Mouse (Mus musculus): ENCODE results near the gene Dlg2.

Gene Dlg2

DNA sequence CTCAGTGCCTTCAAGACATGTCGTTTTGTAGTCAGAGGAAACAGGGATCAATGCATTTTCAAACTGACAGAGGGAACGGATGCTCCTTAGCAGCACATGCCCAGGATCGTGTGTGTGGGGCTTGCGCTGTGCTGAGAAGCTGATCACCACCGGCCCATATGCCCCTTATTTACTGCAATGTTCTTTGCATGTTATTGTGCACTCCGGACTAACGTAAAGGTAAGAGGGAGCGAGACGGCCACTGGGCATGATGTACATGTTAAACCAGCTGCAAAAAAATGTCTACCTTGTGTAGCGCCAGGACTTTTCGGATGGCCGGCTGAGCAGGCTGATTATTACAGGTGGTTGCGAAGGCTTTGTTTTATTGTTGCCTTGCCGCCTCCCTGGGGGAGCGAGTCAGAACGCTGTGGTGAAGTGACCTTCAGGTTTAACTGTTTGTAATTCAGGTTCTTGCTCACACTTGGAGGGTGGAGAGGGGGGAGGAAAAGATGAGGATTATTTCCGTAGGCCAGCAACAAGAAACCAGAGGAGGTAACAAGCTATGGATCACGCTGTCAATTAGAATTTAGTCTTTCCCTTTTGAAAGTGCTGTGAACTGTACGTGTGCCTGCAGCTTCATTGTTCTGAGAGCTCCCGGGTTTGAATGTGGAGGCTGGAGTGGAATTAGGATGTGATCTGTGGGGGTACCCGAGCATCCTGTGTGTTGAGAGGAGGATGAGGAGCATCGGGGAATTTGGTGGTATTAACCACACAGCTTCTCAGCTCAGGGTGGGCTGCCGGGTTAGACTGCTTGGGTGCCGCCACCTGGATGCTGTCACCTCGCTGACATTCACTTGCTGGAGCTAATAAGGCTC lies 614.6 kb downstream of the Dlg2 start:
- DNase-seq, result no peak

DNA sequence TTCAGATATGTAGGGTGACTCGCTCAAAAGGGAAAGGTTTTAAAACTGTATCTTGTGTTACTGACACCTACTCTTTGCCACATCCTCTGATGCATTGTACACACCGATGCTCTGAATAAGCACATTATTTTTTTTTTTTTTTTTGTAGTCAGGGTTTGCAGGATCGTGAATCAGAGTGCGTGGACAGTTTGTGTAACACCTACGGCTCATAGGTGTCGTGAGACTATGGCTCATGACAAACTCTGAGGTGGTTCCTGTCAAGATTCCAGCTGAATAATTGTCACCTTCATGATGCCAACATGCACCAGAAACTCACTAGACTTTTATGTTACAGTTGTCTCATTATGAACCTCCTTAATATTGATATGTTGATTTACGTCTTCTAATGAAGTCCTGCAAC lies 620.0 kb downstream of the Dlg2 start:
- no peak for DNase-seq

DNA sequence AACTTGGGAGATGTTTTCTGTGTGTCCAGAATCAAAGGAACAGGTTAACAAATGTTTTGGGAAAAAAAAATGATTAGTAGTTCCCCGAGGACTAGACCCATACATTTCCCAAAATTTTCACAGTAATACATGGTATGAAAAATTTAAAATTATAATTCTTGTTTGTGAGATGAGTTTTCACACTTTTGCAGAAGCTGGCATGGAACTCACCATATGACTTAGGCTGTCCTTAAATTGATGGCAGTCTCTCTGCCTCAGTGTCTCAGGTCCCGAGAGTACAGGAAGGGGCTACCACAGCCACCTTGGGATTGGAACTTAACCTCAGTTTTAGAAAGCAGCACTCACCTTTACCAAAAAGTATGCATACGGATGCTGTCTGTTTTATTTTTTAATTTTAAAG lies 622.0 kb downstream of the Dlg2 start:
- no peak for DNase-seq

DNA sequence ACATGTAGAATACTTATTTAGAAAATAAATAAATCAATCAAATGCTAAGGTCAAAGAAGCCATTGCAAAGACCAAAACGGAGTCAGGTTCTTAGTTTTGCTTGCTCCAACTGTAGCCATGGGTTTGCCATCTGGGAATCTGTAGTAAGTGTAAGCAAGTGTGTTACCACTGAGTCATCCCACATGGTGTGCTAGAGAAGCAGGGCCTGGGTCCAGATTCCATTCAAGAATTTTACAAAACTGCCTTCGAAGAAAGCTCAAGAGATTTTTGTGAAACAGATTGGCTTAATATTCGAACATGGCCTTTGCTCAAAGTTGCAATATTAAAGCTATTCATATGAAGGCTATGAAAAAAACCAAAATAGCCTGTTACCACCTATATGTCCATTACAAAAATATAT lies 633.1 kb downstream of the Dlg2 start:
- DNase-seq, result no peak

DNA sequence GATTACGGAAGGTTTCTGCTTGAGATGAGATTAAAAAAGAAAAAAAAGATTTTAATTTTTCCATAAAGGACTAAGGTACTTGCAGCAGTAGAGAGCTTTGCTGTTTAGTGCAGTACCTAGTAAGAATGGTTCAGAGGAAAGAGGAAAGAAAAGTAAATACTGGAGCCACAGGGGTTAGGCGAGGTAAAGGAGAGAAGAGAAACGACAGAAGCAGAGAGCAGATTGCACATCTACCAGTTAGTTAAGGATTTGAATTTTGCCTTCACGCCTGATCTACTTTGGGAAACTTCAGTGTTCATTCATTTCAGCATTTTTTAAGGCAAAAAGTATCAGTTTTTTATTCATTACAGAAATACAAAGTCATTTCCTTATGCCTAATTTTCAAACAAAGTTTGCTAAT lies 655.7 kb downstream of the Dlg2 start:
- no peak for DNase-seq

DNA sequence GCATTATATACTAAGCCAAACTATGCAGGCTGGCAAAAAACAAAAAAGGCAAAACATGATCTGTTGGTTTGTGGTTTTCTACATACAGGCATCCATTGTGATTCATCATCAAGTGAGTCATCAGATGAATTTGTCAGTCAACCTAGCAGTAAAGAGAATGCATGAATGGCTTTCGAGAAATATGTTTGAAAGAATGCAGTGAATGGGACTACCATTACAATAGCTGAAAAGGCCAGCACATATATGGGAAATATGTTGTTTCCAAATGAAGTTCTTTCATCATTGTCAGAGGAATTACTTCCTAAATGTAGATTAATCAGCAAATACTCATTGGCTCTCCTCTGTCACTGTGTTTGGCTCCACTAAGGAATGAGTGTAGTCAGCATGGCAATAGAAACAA lies 677.6 kb downstream of the Dlg2 start:
- no peak for DNase-seq

DNA sequence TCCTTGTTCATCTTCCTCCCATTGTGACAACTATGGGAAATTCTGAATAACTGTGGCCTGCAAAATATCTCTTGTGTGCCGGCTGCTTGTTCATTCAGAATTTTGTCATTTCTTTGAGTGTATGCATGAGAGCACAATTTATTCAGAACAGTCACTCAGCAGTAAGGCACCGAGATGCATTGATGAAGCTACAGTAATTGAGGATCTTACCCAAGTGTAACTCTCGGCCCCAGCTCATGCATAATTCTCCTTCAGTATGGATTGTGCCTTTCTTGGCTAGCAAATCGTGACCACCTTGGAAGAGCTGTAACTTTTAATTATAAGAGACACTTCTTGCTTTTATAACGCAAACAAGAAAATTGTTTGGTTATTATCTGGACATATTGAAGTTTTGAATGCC lies 682.7 kb downstream of the Dlg2 start:
- DNase-seq, result no peak

DNA sequence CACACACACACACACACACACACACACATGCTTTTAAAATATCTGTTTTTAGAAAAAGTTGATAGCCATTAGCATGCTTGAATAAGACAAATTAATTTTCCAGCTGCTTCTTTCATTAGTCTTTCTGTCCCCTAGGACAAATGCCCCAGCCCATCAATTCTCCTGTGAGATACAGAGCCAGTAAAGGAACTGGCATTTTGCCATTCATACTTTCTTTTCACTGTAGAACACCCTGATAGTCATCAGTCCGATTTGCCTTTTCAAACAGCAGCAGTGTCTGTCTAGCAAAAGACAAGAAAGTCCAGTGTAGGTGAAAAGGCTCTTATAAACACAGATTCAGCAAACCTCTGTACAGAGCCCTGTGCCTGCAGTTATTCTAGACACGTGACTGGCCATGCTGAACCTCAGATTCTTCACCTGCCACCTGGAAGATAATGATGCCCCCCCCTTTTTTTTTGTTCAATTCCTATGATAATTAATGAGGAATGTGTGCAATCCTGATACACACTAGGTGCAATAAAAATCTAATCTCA lies 685.2 kb downstream of the Dlg2 start:
- no peak for DNase-seq

DNA sequence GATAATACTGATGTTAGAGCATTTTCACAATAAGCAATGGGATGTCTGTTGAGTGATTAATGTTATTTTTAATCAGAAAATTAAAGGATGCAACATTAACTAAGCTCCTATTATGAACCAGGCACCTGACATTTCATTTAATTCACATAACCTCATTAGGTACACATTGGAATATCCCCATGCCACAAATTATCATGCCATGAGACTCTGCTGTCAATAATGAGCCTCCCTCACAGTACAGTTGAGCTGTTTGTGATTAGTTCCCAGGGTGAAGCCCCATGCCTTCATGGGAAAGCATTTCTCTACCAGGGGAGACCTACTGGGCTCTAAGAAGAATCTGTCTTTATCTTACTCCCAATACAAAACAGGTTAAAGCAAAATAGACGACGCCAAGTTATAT lies 697.1 kb downstream of the Dlg2 start:
- no peak for DNase-seq

DNA sequence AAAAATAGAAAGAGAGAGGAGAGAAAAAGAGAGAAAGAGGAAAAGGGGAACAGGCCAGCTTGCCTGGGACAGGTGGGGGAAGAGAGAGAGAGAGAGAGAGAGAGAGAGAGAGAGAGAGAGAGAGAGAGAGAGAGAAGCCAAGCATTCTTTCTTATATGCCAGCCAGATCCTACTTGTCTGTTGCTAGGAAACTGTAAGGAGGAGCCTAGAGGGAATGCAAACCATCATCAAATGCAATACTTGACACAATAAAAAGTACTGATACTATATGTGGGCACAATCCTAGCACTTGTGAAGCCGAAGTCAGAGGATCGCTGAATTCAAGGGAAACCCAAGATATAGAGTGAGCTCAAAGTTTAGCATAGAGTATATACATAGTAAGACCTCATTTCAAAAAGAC lies 711.7 kb downstream of the Dlg2 start:
- no peak for DNase-seq

DNA sequence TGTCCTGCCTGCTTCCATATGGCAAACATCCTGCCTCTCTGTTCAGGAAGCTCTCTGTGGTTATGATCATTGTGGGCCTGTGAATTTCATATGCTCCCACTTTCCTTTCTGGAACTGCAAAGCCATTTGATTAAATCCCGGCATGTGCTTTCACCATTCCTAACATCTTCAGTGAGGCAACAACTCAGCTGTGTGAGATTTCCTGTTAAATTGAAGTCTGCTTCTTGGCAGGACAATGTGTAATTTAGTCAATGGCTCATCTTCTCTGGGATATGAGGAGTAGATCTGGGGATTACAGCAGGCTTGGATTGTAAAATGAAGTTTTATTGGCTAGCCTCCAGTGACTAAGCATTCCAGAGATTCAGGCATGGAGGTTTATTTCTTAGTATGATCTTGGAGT lies 722.9 kb downstream of the Dlg2 start:
- DNase-seq, result no peak

DNA sequence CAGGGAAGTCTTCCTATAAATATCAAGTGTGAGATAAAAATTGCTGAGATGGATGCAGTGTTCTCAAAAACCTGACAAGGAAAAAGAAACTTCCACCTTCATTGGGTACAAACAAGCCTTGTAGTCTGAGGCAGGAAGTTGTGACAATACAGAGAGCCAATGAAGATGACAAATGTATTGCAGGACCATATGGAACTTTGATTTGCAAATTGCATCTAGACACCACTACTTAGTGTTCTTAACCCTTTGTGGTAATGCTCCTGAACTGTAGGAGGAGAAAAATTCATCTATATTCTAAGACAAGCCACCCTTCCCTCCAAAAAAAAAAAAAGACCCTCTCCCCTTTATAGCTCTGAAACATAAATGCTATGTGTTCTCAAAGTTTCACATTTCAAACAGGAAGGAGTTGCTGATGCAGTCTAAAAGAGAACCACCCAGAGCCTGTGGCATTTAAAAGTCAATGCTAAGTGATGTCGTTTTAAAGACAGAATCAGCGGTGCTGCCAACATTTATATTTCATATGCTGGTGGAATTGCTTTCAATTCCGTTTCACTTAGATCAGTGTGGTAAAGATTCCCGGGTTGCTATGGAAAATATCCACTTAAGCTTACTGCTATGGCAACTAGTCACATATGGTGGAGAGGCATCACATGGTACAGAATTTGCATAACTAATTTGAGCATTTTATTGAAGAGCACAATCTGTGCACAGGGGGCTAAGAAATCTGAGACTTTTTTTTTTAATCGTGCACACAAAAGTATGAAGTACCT lies 731.8 kb downstream of the Dlg2 start:
- no peak for DNase-seq

DNA sequence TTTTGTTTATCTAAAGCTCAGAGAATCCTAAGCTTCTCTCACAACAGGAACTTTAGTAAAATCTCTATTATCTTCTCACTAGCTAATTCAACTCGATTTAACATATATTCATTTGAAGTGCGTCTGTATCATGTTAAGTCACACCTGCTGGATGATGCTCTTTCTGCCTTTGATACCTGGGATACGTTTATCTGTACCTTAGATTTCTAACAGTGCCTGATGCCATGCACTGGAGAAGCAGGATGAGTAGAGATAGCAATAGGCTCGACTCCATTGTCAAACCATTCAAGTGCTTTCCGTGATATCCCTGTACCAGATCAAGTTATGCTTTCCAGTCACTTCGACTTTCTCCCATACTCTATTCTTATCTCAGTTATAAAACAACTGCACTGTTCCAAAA lies 732.5 kb downstream of the Dlg2 start:
- no peak for DNase-seq

DNA sequence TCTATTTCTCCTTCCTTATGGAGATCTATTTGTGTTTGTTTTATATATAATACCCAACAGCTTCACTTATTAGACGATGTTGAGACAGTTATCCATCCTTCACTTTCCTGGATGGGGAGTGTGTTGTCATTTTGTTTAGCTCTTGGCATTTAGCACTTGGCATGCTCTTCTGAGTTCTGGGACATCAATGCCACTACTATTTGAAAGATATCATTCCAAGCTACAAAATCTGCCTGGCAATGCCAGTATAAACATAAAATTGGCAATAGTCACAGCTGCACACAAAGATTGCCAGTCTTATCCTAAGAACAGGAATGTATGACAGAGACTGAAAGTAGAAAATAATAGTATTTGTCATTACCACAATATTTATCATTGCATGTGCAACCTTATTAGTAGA lies 735.8 kb downstream of the Dlg2 start:
- DNase-seq, result no peak

DNA sequence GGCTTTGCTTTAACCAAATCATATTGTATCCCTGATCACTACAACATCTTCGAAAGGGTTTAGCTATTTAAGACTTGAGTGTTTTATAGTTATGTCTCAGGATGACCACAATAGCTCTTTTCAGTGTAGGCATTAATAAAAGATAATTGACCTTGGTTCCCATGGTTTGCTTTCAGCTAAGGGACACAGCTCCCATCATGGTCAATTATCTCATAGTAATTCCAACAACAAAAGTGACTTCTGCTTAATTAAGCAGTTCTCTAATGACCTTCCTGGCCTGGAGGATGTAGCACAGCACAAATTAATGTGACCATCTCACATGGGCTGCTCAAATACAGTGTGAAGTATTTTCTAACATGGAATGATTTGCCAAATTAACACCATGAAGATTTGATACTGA lies 738.4 kb downstream of the Dlg2 start:
- no peak for DNase-seq

DNA sequence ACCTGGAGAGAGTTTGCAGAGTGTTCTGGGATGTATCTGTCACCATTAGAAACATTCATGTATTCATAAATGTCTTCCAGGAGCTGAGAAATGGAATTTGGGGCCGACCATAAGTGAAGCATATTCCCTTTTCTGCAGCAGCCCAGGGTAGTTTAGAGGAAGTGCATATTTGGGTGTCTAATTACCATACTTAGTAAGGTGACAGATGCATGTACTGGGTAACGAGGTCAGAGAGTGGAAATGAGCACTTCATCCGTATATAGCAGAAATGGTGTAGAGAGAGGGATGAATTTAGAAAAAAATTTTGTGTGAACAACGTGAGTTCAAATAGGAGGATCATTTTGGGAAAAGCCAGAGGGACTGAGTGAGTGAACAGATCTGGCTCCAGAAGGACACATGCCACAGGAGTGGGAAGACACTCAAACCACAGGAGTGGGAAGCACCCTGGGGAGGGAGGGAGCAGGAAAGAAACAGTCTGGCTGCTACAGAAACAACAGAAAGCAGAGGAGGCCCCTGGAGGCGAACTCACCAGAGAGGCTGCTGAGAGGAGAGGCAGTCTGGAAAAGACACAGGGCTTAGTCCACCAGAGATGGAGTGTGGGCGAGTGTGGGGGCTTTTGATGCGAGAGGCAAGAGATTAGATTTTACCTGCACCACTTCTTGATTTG lies 742.0 kb downstream of the Dlg2 start:
- peak; percentile 6 for DNase-seq

DNA sequence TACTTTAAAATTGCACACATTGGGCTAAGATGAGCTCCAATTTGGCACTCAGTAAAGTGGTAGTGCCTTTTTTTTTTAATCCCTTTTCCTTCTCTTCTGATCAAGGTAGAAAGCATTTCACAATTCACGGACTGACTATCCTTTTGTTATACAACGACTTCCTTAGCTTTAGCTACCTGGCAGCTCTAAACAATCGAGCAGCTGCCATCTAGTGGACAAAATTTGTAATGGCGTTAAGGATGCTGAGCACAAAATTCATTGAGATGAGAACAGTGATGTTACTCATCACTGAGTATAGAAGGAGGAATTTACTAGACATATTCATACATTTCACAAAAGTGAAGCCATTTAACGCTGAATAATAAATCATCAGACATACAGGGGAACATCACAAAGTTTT lies 750.0 kb downstream of the Dlg2 start:
- DNase-seq, result peak; percentile 70

DNA sequence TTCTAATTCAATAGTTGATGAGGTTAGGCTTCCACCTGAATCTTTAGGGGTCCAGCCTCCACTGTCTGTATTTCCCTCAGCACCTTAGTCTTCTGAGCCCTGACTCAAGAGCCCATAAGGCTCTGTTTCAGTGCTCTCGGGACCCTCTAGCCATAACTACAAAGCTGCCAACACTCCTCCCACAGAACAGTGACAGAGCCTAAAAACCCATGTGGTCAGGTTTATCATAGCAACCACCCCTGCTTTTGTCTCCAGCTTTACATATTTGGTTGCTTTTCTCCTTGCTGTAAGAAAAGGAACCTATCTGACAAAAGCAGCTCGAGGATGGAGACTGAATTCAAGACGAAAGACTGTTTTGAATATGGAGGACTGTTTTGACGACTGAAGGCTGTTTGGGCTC lies 765.2 kb downstream of the Dlg2 start:
- no peak for DNase-seq

DNA sequence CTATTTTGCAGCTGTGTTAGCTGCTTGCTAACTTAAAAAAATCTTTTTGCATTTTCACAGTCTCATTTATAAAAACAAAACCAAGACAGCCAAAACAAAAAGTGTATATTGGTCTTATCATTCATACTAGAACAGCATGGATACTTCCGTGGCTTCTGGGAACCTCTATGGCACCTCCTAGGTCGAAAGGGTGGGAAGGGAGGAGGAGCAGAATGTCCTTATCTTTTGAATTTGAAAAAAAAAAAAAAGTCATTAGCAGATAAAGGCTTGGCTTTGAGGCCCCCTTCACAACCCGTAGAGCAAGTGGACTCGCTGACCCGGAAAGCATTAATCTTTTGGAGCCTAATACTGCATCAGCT lies 785.2 kb downstream of the Dlg2 start:
- DNase-seq, result no peak

DNA sequence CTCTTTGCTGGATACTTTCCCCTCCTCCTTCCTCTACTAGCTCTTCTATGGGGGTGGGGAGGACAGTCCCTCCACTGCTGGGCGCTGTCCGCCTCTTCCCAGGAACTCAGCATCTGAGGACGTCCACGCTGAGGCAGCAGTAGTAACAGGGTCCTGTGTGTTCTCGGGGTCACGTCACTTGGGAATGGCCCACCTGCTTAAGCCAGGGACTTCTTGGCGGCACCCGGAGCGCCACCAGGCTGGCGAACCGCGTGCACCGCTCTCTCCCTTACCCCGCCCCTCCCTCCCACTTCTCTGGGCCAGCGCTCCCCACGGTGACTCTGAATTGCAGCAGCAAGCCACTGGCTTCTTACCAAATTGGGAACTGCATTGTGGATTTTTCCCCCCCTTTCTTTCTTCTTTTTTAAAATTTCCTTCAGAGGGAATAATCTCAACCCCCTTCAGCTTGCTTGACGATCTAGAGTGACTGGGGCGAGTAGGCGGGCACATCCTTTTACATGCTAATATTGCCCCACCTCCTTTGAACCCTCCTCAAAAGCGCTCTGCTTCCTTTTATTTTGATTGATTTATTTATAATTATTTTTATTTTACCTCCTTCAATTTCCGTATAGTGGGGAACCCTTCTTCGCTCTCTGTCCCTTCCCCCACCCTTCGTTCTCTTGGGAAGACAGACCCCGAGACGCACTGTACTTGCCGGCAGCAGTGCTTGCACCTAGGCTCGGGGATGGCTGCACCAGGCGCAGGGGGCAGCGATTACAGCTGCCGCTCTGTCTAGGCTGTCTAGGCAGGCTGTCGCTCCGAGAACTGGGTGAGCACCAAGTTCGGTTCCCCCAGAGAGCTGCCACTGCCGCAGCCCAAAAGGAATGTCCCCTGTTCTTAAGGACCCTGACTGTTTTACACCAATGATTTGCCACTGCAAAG lies 785.8 kb downstream of the Dlg2 start:
- peak; percentile 52 to 65 for DNase-seq

DNA sequence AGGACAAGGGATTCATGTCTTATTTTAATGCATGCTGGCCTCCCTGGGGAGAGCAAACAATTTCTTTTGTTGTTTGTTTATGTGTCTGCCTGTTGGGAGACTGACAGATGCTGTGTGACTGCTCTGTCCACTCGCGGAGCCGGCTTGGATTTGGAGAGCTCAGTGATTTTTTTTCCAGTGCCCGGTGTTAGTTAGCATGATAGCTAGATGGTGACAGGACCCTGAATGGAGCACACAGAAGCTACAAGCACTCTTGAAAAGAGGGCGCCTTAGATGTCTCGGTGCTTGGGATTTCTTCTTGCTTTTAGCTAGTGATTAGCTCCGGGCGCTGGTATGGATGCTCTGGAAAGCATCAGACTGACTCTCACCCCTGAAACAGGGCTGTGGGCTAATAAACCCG lies 786.5 kb downstream of the Dlg2 start:
- peak; percentile 6 to 34 for DNase-seq

DNA sequence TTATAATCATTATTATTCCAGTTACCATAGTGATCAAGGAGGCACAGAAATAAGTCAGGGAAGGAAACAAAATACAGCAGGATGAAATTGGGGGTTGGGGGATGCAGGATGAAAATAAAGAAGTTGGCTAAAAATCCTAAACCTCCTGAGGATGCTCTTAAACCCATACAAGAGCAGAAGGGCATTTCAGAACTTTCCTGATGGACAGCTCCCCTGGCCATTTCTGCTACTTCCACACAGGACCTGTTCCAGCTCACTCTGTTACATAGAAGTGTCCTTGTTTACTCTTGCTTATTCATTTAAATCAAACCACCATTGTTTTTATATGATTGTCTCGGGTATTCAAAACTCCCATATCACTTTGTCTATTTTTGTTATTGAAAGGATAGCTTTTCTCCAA lies 791.3 kb downstream of the Dlg2 start:
- DNase-seq, result no peak

DNA sequence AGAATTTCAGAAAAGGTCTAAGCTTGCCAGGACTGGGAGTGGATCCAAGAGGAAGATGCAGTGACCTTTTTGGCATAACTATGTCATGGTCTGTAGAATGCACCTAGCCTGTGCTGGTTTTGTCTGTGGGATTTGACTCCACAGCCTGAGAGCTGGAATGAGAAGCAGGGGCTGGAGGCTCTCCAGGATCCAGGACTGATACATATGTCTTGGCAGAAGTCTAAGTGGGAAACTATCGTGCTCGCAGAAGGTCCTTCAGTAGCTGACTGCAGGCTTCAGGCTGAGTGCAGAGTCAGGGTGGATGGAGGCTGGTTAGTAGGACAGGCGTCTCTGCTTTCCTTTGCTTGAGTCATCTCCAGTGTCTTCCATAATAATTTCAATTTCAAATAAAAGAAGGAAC lies 807.7 kb downstream of the Dlg2 start:
- peak; percentile 82 to 87 for DNase-seq
